Mouse (Mus musculus) erythroblast, embryonic 14.5 days (primary cell): ENCODE results near the gene Mtnr1a.

Experiments
- GATA1 ChIP-seq: IDR thresholded peaks from 2 replicates; pipeline ENCODE4 v1.6.1; 2012; ENCODE audit warnings: low read length, inconsistent platforms, mixed read lengths
- TAL1 ChIP-seq: IDR thresholded peaks from 3 replicates; pipeline ENCODE4 v1.6.1; 2012; ENCODE audit warnings: low read length, inconsistent platforms, mixed read lengths

DNA sequence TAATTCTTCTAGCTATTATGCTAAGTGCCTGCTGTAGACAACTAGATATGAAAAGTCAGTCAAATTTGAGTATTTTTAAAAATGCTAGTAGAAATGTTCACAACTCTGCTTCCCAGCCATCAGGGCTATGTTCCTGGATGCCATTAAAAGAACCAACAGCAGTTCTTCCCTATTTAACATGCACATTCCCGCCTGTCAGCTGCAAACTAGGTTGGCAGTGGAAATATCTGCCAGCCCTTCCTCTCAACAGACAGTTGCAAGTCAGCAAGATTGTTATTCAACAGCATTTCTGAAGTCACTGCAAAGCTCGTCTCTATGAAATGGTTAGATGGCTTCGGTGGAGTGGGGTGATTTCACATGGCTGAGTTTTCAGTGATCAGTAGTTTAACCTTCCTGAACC lies 48.7 kb downstream of the Mtnr1a start:
- TF ChIP-seq TAL1 (no peak), GATA1 (no peak)
